Mouse (Mus musculus) cortical plate, adult 2 months (tissue): ENCODE data around the gene Cngb1.

Experiments
- CTCF ChIP-seq: fragments of 200-500 bp; IDR thresholded peaks from 2 replicates; pipeline ENCODE4 v1.5.1; 2011; ENCODE audit warnings: mild to moderate bottlenecking, control low read depth, low read length; ENCODE audit not compliant: insufficient read depth; ENCODE audit errors: extremely low read depth
- POLR2A ChIP-seq: fragments of 200-500 bp; IDR thresholded peaks from 2 replicates; pipeline ENCODE4 v1.6.1; 2011; ENCODE audit warnings: mild to moderate bottlenecking, low read length, control low read depth; ENCODE audit not compliant: insufficient read depth; ENCODE audit errors: extremely low read depth

DNA sequence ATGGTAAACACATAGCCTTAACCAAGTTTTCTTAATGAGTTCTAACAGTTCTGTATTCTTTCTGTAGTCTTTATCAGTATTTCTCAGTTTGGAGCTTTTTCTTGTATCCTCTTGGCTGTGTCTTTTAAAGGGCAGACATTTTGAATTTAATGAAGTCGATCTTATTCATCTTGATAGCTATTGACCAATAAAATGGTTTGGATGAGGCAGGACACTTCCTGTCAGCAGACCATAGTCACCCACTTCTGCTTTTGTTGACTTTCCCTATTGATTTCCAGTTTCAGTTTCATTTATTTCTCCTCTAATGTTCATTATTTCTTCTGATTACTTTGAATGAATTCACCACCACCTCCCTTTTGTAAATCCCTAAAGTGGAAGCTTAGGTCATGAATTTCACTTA, 29.3 kb upstream of the Cngb1 start:
- TF ChIP-seq CTCF (no peak), POLR2A (no peak)
